Mouse (Mus musculus) lung, postnatal 4 days (tissue): ENCODE results near the gene OR5BS1P.
"Not testable (repeated sequence)": the region's sequence is repeated elsewhere in the genome, so short reads cannot be mapped to it uniquely, and the experiment has no call there.

Experiments used
- DNase-seq, 2 experiments: peaks; one replicate each; pipeline ENCODE4 v3.0.0; 2021

OR5BS1P gene

DNA sequence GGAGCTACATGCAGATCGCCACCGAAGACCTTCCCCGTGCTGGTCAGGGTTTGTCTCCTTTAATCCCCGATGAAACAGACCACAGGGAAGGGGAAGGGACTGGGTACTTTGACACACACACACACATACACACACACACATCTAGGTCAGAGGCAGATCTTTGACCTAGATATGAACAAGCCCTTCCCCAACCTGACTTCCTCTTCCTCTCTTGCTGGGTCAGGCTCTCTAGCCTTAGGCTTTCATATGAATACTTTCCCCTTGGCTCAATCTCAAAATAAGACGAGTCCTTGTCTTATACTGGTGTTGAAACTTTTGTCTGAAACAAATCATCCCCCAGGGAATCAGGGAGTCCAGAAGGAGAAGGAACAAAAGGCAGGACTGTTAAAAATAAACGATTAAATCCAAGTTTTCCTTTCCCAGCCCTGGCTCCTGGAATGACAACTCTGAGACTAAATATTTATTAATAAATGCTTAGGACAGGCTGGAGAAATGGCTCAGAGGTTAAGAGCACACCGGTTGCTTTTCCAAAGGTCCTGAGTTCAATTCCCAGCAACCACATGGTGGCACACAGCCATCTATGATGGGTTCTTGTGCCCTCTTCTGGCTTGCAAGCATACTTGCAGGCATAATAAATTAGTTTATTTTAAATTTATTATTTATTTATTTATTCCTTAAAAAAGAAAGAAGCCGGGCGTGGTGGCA, 36.7 kb downstream of the OR5BS1P start:
- DNase-seq, result peak in 1 of 2 experiments; percentile 22

GRCm38 (mm10) chr15:98507321-98507720, 37.6 kb downstream of the OR5BS1P start:
- DNase-seq, result no peak

GRCm38 (mm10) chr15:98509387-98509786, 39.7 kb downstream of the OR5BS1P start:
- DNase-seq, result no peak

DNA sequence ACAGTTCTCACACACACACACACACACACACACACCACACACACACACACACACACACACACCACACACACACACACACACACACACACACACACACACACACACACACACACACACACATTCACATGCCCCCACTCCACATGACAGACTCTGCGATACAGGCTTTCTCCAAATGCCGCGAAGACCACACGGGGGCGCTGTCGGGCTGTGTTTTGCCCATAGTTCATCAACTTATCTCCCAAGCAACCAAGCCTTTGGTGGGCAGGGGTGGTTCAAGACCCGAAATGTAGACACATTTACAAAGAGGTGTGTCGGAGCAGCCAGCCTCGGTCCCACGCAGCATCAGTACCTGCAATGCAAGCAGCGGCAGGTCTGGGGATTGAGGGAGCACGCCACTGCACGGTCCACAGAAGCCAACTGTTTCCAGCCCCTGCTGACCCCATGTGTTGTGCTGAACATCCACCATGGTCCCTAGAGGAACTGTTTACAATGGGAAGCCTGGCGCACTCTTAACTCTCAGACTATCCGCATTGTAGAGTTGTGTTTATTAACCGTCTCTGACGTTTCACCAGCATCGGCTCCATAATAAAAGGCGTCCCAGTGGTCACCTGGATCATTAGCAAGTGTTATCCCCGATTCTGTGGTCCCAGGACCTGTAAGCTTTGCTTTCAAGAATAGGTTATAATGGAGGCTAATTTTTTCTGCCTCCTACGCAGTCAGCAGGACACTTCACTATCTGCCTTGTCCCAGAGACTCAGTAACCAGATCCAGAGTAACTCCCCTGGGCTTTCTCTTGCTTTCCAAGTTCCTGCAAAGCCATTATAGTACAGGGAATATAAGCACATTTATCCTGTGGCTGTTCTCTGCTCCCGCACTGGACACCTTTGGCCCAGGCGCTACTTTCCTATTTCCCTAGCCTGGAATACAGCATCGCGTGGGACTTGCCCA, 41.0 kb downstream of the OR5BS1P start:
- peak; percentile 70 to 85 for DNase-seq

DNA sequence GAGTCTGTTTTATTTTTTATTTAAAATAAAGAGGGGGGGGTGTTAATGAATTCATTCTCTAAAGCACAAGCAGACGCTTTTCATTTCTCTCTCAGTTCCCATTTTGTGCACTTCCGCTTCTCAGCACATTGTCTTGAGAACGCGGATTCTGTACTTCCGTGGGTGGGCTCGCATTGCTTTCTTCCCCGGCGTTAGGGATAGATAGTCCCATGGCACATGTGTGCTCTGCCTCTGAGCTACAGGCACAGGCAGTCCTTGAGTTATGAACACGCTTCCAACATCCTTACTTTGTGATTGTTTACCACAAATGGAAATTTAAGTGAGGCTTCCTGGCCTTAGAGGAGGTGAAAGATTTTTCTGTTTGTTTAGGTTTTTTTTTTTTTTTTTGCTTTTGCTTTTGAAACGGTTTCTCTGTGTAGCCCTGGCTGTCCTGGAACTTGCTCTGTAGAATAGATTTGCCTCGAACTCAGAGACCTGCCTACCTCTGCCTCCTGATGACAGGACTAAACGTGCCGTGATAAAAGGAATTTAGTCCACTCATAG, 41.8 kb downstream of the OR5BS1P start:
- DNase-seq, result peak in 1 of 2 experiments; percentile 45

- no peak for DNase-seq
Measured at GRCm38 (mm10) chr15:98512232-98512631, 42.5 kb downstream of the OR5BS1P start.

DNA sequence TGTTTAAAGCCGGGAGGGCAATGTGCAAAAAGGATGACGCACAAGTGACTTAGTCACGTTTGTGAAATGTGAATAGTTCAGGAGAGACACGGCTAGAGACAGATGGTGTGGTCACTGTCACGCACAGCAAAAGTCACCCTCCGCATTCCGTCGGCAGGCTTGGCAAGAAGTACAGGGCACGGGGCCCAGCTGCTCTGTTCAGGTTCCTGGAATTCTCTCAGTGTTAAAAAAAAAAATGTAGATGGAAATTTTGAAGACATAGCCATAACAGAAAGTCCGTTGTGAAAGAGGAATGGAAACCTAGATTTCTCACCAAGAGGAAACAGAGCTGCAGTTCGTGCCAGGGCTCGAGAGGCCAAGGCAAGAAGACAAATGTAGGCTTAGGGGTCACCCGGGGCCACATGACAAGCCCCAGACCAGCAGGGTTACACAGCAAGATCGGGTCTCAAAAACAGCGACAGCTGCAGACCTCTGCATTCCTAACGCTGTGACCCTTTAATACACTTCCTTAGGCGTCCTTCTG, 43.2 kb downstream of the OR5BS1P start:
- peak; percentile 68 to 84 for DNase-seq

- DNase-seq, result not testable (repeated sequence)
Measured at GRCm38 (mm10) chr15:98513676-98514075, 44.0 kb downstream of the OR5BS1P start.

- DNase-seq, result no peak
Measured at GRCm38 (mm10) chr15:98514146-98514545, 44.5 kb downstream of the OR5BS1P start.

DNA sequence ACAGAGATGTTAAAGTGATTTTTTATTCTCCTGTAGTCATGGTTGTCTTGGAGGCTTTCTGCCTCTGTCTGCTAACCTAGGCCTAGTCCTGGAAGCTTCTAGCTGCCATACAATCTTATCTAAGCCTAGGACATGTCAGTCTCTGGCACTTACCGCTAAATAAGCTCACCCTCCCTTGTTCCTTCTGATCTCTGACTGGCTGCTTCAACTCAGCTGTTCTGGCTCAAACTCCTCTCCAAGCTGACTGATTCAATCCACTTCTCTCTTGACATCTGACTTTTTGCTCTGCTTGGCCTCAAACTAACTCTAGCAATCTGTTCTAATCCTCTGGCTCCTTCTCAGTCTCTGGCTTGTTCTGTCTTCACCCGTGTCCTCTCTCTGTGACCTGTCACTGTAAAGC, 45.1 kb downstream of the OR5BS1P start:
- DNase-seq, result not testable (repeated sequence)

DNA sequence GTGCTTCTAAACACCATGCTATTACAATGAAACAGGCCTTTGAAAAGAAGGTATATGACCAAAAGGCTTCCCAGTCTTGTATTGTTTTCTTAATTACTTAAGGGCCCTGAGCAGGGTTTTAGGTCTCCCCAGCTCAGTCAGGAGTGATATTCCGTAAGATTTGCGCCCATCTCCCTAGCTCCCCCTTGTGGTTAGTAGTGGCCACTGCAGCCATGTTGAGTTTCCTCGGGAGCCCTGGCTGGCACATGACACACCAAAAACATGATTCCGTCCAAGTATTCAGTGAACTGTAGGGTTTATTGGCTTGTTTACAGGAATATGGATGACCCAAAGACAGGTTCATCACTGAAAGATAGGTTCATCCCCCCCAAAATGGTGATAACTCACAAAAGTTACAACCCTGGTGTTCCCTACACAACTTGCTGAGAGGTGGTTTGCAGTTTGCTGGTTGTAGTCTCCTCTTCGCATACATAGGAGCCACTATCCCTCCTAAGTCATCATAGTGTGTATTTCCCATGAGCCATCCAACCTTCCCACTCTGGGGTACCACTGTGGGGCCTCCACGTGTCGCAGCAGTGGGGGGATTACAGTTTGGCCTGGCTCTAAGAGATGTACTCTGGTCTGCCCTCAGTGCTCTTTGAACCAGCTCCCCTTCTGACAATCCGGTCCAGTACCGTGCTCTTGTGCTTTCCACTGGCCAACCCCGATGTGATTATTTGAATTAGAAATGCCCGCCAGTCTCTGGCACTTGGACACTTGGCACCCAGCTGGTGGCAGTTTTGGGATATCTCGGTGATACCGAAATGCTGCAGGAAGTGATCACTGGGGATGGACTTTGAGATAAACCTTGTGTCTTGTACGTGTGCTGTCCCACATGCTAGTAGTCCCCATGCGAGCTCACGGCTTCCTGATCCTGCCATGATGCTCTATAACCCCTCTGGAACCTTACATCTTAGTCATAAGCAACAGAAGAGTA, 48.0 kb downstream of the OR5BS1P start:
- peak; percentile 47 to 76 for DNase-seq

GRCm38 (mm10) chr15:98521245-98521644, 51.5 kb downstream of the OR5BS1P start:
- DNase-seq, result no peak

DNA sequence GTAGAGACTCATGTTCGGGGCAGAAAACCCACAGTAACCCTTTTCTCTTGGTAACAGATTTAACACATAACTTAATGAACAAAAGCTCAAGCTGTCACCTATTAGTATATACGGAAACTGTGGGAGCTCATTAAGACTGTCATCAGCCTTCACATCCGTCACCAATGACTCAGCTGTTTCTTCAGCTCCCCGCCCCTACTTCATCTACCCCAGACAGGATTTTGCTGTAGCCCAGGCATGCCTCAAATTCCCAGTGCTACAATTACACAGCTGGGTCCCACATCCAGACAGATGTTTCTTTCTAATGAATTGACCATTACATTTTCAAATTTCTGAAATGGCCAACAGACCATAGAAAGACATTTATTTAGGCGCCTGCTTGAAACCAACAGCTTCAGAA, 56.4 kb downstream of the OR5BS1P start:
- no peak for DNase-seq

GRCm38 (mm10) chr15:98527056-98527771, 57.5 kb downstream of the OR5BS1P start:
- no peak for DNase-seq

DNA sequence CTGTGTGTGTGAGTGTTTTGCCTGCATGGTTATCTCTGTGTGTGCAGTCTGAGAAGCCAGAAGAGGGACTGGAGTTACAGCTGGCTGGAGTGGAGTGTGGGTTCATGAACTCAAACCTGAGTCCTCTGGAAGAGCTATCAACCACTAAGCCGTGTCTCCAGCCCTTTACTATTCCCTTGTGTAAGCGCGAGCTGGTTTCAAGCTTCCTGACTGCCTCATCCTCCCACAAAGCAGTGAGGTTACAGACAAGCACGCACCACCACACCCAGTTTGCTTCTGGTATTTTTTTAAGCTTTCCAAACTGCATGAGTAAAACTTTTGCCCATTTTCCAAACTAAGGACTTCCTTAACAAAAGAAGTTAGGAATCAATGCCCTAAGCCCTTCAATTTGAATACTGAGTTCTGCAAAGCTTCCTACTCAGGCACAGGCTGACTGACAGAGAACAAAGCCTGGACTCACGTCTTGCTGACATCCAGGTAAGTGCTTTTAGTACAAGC, 58.4 kb downstream of the OR5BS1P start:
- DNase-seq, result no peak
